Mouse (Mus musculus) lung, embryonic 16.5 days (tissue): ENCODE data around the gene Fcgr4. TPM values are rescaled to one million over a fixed set of nuclear protein-coding genes. Genes with fewer than 3 reads are reported as not detected.

Source experiments
- ATAC-seq: fragments of 200-750 bp; cut with Nextera tagmentation; 2 replicates; pipeline ENCODE4 v1.8.0; 2017; ENCODE audit warnings: low read depth, mild to moderate bottlenecking, moderate library complexity
- H3K27ac ChIP-seq: fragments of 300-500 bp; sonication (generic); 2 replicates; pipeline ENCODE4 v1.5.1; 2014; ENCODE audit warnings: mild to moderate bottlenecking, control low read depth, low read length
- H3K27me3 ChIP-seq: fragments of 300-500 bp; sonication (generic); 2 replicates; pipeline ENCODE4 v1.6.1; 2014; ENCODE audit warnings: low read depth, low read length, mixed read lengths; ENCODE audit not compliant: control insufficient read depth, insufficient read depth
- H3K36me3 ChIP-seq: fragments of 300-500 bp; sonication (generic); 2 replicates; pipeline ENCODE4 v1.6.1; 2014; ENCODE audit warnings: low read length; ENCODE audit not compliant: control insufficient read depth, insufficient read depth
- H3K4me1 ChIP-seq: fragments of 300-500 bp; sonication (generic); replicated peaks from 2 replicates; pipeline ENCODE4 v1.6.1; 2014; ENCODE audit warnings: low read length, mixed read lengths; ENCODE audit not compliant: control insufficient read depth, insufficient read depth
- H3K4me2 ChIP-seq: fragments of 300-500 bp; sonication (generic); 2 replicates; pipeline ENCODE4 v1.6.1; 2014; ENCODE audit warnings: low read depth, low read length, control low read depth
- H3K4me3 ChIP-seq: fragments of 300-500 bp; sonication (generic); 2 replicates; pipeline ENCODE4 v1.5.1; 2014; ENCODE audit warnings: mild to moderate bottlenecking, low read length, control low read depth
- H3K9ac ChIP-seq: fragments of 300-500 bp; sonication (generic); 2 replicates; pipeline ENCODE4 v1.6.1; 2014; ENCODE audit warnings: low read length, control low read depth
- H3K9me3 ChIP-seq: fragments of 300-500 bp; sonication (generic); 2 replicates; pipeline ENCODE4 v1.6.1; 2016; ENCODE audit warnings: low read length; ENCODE audit not compliant: control insufficient read depth
- WGBS: fragments of 180-500 bp; shearing (Covaris S2); extraction: QIAGEN DNeasy Blood & Tissue Kit; methylation state at CpG from one replicate; pipeline ENCODE4 v1.1.7; 2014; 5-methylcytosine and 5-hydroxymethylcytosine counted together
- polyA plus RNA-seq: library from polyadenylated mRNA; unstranded; fragments of >200 nt; fragmentation: Nextera tagmentation; extraction: Ambion mirVana; gene quantifications from 2 replicates; pipeline ENCODE4 v1.2.1, GENCODE M21; 2015

The Fcgr4 gene
- polyA plus RNA-seq, 1 experiment from 2014 or later: 0.39 TPM

GRCm38 (mm10) chr1:170982301-170982700 is 36.4 kb upstream of the Fcgr4 start:
- Histone ChIP-seq H3K4me2 (no peak overlapping the region), H3K9ac (no peak overlapping the region), H3K9me3 (no peaks in the 10 kb centered on the region), H3K4me3 (no peak overlapping the region), H3K27ac (no peak overlapping the region), H3K36me3 (no peaks in the 10 kb centered on the region), H3K4me1 (no peaks in the 10 kb centered on the region), H3K27me3 (no peaks in the 10 kb centered on the region)
- ATAC-seq: no peak
- WGBS: 66% methylated on average over 2 of the region's 2 CpGs

GRCm38 (mm10) chr1:170983066-170983465 is 35.7 kb upstream of the Fcgr4 start:
- Histone ChIP-seq H3K4me3 (no peak overlapping the region), H3K9ac (no peak overlapping the region), H3K36me3 (no peaks in the 10 kb centered on the region), H3K9me3 (no peaks in the 10 kb centered on the region), H3K4me1 (no peaks in the 10 kb centered on the region), H3K27me3 (no peaks in the 10 kb centered on the region), H3K4me2 (no peak overlapping the region), H3K27ac (no peak overlapping the region)
- ATAC-seq: no peak
- WGBS: 74% methylated on average over 4 of the region's 4 CpGs

GRCm38 (mm10) chr1:170985092-170985491 is 33.6 kb upstream of the Fcgr4 start:
- Histone ChIP-seq H3K27me3 (no peaks in the 10 kb centered on the region), H3K4me2 (no peak overlapping the region), H3K27ac (no peak overlapping the region), H3K9ac (no peak overlapping the region), H3K36me3 (no peaks in the 10 kb centered on the region), H3K4me1 (no peaks in the 10 kb centered on the region), H3K9me3 (no peaks in the 10 kb centered on the region), H3K4me3 (no peak overlapping the region)
- WGBS: 71% methylated on average over 3 of the region's 3 CpGs
- ATAC-seq: no peak

GRCm38 (mm10) chr1:170985861-170986260 is 32.9 kb upstream of the Fcgr4 start:
- no peaks in the 10 kb centered on the region for H3K9me3 ChIP-seq
- H3K9ac ChIP-seq: no peak overlapping the region
- H3K4me2 ChIP-seq: no peak overlapping the region
- no peaks in the 10 kb centered on the region for H3K4me1 ChIP-seq
- H3K36me3 ChIP-seq: no peaks in the 10 kb centered on the region
- no peak overlapping the region for H3K4me3 ChIP-seq
- H3K27ac ChIP-seq: no peak overlapping the region
- no peaks in the 10 kb centered on the region; the same call in 1 of the 2 replicates for H3K27me3 ChIP-seq
- 79% methylated on average over 5 of the region's 5 CpGs for WGBS
- ATAC-seq: no peak

- 68% methylated on average over 9 of the region's 9 CpGs for WGBS
- Histone ChIP-seq H3K4me1 (no peaks in the 10 kb centered on the region), H3K9ac (no peak overlapping the region), H3K36me3 (no peaks in the 10 kb centered on the region), H3K27ac (no peak overlapping the region), H3K4me3 (no peak overlapping the region), H3K4me2 (no peak overlapping the region), H3K27me3 (no peaks in the 10 kb centered on the region; the same call in 1 of the 2 replicates), H3K9me3 (no peaks in the 10 kb centered on the region)
- no peak for ATAC-seq
Measured at GRCm38 (mm10) chr1:170989656-170990055, 29.1 kb upstream of the Fcgr4 start.

- H3K27ac ChIP-seq: no peak overlapping the region
- H3K4me1 ChIP-seq: no peaks in the 10 kb centered on the region
- H3K27me3 ChIP-seq: no peaks in the 10 kb centered on the region; the same call in 1 of the 2 replicates
- H3K9ac ChIP-seq: no peak overlapping the region
- H3K4me2 ChIP-seq: no peak overlapping the region
- no peaks in the 10 kb centered on the region for H3K36me3 ChIP-seq
- no peak overlapping the region for H3K4me3 ChIP-seq
- no peaks in the 10 kb centered on the region for H3K9me3 ChIP-seq
- ATAC-seq: no peak
- 63% methylated on average over 5 of the region's 5 CpGs for WGBS
Measured at GRCm38 (mm10) chr1:170992550-170992949, 26.2 kb upstream of the Fcgr4 start.

- ATAC-seq: no peak
- Histone ChIP-seq H3K27me3 (no peaks in the 10 kb centered on the region), H3K27ac (no peak overlapping the region), H3K4me2 (no peak overlapping the region), H3K9ac (no peak overlapping the region), H3K36me3 (no peaks in the 10 kb centered on the region), H3K4me3 (no peak overlapping the region), H3K4me1 (no peaks in the 10 kb centered on the region), H3K9me3 (no peaks in the 10 kb centered on the region)
- 72% methylated on average over 3 of the region's 3 CpGs for WGBS
Measured at GRCm38 (mm10) chr1:170996034-170996433, 22.7 kb upstream of the Fcgr4 start.

GRCm38 (mm10) chr1:170996753-170997152 is 22.0 kb upstream of the Fcgr4 start:
- Histone ChIP-seq H3K27ac (no peak overlapping the region), H3K36me3 (no peaks in the 10 kb centered on the region), H3K4me3 (no peak overlapping the region), H3K4me1 (no peaks in the 10 kb centered on the region), H3K9me3 (no peaks in the 10 kb centered on the region), H3K9ac (no peak overlapping the region), H3K27me3 (no peaks in the 10 kb centered on the region), H3K4me2 (no peak overlapping the region)
- WGBS: 27% methylated on average over 3 of the region's 3 CpGs
- no peak for ATAC-seq

- 46% methylated on average over 21 of the region's 21 CpGs for WGBS
Measured at GRCm38 (mm10) chr1:170997756-170998655, 20.7 kb upstream of the Fcgr4 start.

More at GRCm38 (mm10) chr1:170997756-170998655, 20.7 kb upstream of the Fcgr4 start:
- no peaks in the 10 kb centered on the region for H3K9me3 ChIP-seq
- no peaks in the 10 kb centered on the region for H3K27me3 ChIP-seq
- H3K4me3 ChIP-seq: peak overlapping the region; percentile 26
- peak overlapping the region; percentile 48 for H3K4me2 ChIP-seq
- peak; percentile 71 for ATAC-seq
- peak overlapping the region; percentile 33 for H3K9ac ChIP-seq
- no peak overlapping the region for H3K27ac ChIP-seq
- H3K4me1 ChIP-seq: no peaks in the 10 kb centered on the region
- H3K36me3 ChIP-seq: no peaks in the 10 kb centered on the region
